In genomic region chr9:46049525-46049924, GRCm38 (mm10) we compare ENCODE assay signal across 13 mouse cellular contexts.
"Had no signal": no experiment of that assay in that cellular context is flagged by ENCODE, and none has a peak within 500 bp of the region (broad histone marks: within the 10 kb centered on the region; RNA-seq: fewer than 3 reads in every experiment).

No protein-coding gene starts in this region.

- H3K9me3 ChIP-seq: limb, embryonic 13.5 days; liver, embryonic 12.5 days; lung, embryonic 15.5 days; midbrain, embryonic 10.5 days; neural tube, embryonic 15.5 days had no signal

- H3K4me3 ChIP-seq: limb, embryonic 13.5 days; liver, embryonic 12.5 days; lung, embryonic 15.5 days; midbrain, embryonic 10.5 days; myocyte; neural tube, embryonic 15.5 days had no signal

- H3K36me3 ChIP-seq: limb, embryonic 13.5 days; liver, embryonic 12.5 days; lung, embryonic 15.5 days; neural tube, embryonic 15.5 days had no signal

- DNase-seq: kidney, postnatal 10 days; kidney, postnatal 4 days; left cerebral cortex, postnatal 4 days; right cerebral cortex, postnatal 4 days; spleen, adult 18-20 months; thymus, adult 2 months; thymus, postnatal 36 days had no signal

- H3K27me3 ChIP-seq: limb, embryonic 13.5 days; liver, embryonic 12.5 days; lung, embryonic 15.5 days; neural tube, embryonic 15.5 days had no signal

- H3K9ac ChIP-seq: limb, embryonic 13.5 days; liver, embryonic 12.5 days; lung, embryonic 15.5 days; neural tube, embryonic 15.5 days had no signal

- H3K27ac ChIP-seq: limb, embryonic 13.5 days; liver, embryonic 12.5 days; lung, embryonic 15.5 days; midbrain, embryonic 10.5 days; neural tube, embryonic 15.5 days had no signal

- H3K4me2 ChIP-seq: limb, embryonic 13.5 days; liver, embryonic 12.5 days; lung, embryonic 15.5 days; neural tube, embryonic 15.5 days had no signal

- ATAC-seq: liver, embryonic 12.5 days had no signal
